Mouse (Mus musculus) cerebellum, adult 18-20 months (tissue): ENCODE measurements at regions not wholly inside any gene's neighbourhood (a gene's known extent, or its start where the extent isn't known, plus 50 kb on each side); places are given as distances from the start of the nearest gene placed in this dataset.

Source experiments
- DNase-seq, 2 experiments: peaks; one replicate each; pipeline ENCODE4 v3.0.0; 2021

- no peak for DNase-seq
Measured at GRCm38 (mm10) chr16:25088649-25089019, 198.0 kb upstream of the Tprg start.

DNA sequence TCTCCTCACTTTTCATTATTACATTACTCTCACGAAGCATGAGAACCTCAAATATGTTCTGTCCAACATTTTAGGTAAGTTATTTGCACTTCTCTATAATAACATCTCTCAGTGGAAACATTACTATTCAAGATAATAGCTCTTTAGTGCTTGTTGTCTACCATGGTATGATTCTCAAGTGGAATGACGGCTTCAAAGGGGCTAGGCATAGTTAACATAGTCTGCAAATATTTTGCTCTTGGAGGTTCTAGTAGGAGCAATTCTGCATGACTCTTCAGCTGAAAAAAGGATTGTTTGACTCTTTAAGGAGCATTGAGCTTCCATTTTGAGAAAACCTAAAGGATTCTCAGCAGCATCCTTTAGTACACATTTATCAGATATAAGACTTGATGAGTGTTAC, 182.5 kb upstream of the Tprg start:
- DNase-seq: no peak

DNA sequence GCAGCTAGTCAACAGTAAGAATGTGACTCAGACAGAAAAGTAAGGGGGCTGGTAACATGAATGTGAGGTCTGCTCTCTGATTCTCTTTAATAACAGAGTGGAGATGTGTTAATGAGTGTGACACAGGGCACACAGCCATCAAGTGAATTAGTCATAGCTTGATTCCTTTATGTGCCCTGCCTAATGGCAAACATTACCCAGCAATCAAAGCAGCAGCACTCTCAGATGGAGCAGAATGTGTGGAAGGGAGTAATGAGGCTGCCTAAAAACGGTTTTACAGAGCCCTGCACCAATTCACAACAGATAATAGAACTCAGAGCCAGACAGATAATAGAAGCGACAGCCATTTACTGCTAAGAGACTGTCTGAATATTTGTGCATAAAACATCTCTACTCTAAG, 182.0 kb upstream of the Tprg start:
- DNase-seq: no peak

GRCm38 (mm10) chr16:25140164-25140563, 146.5 kb upstream of the Tprg start:
- no peak for DNase-seq

GRCm38 (mm10) chr16:25147486-25147885, 139.1 kb upstream of the Tprg start:
- DNase-seq: no peak

- DNase-seq: no peak
Measured at GRCm38 (mm10) chr16:25149186-25149585, 137.4 kb upstream of the Tprg start.

- DNase-seq: no peak
Measured at GRCm38 (mm10) chr16:25176870-25177269, 109.7 kb upstream of the Tprg start.

- DNase-seq: no peak
Measured at GRCm38 (mm10) chr16:25178055-25178454, 108.6 kb upstream of the Tprg start.

GRCm38 (mm10) chr16:25181939-25182338, 104.7 kb upstream of the Tprg start:
- no peak for DNase-seq

DNA sequence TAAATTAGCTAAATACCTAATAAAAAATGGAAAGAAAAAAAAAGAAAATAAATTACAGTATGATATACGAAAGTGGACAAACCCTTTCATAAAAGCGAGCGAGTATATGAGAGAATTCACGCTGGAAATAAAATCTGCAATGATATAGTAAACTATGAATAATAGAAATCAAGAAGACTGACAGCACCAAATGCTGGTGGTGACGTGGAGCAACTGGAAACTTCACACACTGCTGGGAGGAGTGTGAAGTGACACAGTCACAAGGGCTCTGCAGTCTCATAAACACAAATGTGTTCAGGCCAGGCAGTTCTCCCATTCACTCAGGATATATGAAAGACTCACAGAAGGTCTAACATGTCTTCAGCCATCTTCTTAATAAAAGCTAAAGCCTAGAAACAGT, 89.5 kb upstream of the Tprg start:
- no peak for DNase-seq

DNA sequence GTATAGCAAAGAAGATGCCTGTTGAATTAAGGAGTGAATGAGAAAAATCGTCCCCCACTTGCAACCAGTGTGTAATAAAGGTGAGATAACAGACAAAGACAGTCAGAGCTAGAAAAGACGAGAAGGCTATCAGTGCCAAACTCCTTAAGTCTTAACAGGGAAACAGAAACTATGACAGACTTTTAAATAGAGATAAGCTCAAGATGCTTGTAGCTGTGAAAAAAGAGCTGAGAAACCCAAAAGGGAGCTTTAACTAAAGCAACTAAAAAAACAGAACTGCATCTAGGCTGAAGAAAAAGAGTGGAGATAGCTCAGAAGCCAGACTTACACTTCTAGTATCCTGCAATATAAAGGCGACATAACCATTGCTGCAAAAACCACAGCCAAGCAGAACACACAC, 87.8 kb upstream of the Tprg start:
- no peak for DNase-seq

DNA sequence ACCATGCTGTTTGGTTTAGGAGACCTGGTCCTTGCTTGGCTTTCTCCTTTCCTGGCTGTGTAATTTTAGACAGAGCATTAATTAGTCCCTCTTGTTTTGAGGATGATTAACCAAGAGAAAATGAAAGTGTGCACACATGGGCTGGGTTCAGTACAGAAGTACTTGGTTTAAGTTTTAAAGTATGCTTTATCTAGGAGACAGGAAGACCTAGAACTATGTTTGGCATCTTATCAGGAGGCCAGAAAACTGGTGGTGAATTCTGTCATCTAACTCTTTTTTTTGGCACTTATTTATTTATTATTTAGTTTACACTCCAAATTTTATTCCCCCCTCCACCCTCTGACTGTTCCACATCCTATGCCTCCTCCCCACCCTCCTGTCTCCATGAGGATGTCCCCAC, 86.6 kb upstream of the Tprg start:
- no peak for DNase-seq

GRCm38 (mm10) chr16:25201094-25201770, 85.4 kb upstream of the Tprg start:
- no peak for DNase-seq

DNA sequence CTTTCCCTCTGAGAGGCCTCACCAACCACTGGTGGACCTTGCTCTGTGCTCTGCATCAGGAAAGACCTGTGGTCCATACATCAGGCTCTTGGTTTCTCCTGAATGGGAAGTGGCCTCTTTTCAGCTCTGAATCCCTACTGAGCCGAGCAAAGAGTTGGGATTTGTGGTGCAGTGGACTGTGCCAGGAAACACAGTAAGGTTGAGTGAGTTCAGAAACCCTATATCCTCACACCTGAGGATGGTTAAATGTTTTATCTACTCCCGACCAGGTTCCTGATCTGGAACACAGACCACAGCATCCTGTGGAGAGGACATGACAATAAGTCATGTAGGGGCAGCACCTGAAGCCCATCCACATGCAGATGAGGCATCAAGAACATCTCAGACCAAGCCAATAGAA, 73.4 kb upstream of the Tprg start:
- no peak for DNase-seq

DNA sequence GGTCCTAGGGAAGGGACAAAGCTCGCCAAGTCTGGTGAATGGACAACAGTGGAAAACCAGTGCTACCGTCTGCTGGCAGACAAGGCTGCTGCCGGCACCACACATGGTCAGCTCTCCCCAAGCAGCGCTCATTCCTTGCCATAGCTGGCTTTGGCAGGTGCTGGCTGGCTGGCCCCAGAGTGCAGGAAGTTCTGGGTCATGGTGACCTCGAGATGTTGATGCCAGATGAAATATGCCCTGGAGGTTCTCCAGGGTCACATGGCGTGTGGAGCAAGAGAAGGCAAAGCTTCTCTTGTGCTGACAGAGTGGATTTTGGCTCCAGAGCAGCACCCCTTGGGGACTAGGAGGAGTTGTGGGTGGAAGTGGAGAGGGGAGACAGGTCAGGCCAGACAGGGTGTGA, 66.1 kb upstream of the Tprg start:
- DNase-seq: no peak

- no peak for DNase-seq
Measured at GRCm38 (mm10) chr16:25224801-25225200, 61.8 kb upstream of the Tprg start.
